Mouse (Mus musculus) layer of hippocampus, adult 9-11 months (tissue): ENCODE data around the gene Laptm4a.

Source experiments
- DNase-seq: peaks from one replicate; pipeline ENCODE4 v3.0.0; 2022

Gene Laptm4a

DNA sequence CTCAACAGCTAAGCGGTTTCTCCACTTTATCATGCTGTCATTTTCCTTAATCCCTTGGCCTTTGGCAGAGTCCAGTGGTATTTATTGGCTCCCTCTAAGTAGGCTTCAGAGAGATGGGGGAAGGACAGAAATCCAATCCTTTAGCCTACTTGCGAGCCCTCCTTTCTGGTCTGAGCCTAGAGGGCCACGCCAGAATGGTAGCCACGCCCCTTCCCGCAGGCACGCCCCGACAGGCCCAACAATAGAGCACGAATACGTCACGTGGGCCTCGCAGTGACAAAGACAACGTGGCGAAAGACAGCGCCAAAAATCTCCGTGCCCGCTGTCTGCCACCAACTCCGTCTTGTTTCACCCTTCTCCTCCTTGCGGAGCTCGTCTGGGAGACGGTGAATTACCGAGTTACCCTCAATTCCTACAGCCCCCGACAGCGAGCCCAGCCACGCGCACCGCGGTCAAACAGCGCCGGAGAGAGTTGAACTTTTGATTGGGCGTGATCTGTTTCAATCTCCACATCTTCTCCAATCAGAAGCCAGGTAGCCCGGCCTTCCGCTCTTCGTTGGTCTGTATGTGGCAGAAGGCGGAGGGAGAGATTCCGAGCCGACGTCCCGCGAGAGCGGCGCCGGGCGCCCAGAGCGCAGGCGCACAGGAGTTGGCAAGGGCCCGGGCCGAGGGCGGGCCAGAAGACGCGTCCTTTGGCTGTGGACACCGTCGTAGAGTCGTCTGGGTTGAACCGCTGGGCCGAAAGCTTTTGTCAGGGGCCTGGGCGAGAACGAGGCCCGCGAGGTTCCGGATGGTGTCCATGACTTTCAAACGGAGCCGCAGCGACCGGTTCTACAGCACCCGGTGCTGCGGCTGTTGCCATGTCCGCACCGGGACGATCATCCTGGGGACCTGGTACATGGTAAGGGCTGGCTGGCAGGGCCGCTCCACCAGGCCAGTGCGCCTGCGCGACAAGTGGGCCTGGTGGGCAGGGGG is at the start of gene Laptm4a:
Laptm4a (plus strand) TSS at position 271 of the 975 bp plus-strand sequence.
- peak; percentile 99 for DNase-seq

DNA sequence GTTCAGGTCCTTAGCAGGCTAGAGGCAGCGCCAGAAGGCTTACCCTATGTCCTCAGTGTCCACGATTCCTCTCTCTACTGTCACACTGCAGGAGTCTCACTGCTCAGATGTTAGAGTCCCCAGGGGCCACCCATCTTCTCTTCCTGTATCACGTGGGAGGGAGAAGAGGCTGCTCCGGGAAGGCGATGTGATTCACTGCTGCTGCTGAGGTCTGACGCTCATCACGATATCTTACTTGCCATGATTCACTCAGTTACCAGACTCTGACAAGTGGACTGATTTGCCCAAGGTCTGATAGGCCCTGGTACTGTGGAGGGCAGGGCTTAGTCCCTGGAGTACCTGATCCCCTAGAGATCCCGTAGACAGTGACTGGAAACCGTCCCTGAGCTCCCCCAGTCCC is 45.9 kb upstream of the Laptm4a start:
- no peak for DNase-seq

DNA sequence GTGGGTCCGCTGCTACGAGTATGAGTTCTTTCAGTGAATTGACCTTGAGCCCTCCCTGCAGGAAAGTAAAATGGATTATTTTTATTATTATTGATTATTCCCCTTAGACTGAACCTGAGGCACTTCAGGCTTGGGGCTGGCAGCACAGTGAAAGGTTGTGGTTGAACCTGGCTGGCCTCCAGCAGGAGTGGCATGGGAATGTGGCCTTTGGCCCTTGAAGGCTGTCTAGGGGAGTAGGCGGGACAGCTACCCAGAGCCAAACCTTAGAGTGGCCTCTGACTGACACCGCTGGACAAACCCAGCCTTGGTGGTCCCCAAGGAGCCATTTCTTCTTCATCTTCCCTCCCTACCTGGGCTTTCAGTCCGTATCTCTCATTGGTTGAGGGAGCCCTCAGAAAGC is 44.6 kb upstream of the Laptm4a start:
- DNase-seq: no peak

DNA sequence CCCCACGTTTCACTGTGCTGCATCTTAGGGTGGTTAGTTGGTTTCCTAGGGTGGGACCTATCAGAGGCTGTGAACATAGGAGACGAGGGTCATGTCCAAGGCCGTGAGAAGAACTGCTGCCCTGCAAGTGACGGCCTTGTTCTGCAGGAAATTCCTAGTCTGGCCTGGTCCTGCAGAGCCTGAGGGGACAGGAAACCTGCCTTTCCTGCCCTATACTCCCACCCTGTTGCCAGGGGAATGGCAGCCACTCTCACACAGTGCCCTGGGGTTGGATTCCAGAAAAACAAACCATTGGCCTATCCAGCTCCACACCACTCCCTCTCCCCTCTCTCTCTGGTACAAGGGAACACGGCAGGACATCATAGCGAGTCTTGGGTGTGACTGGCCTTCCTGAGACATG is 44.1 kb upstream of the Laptm4a start:
- no peak for DNase-seq

DNA sequence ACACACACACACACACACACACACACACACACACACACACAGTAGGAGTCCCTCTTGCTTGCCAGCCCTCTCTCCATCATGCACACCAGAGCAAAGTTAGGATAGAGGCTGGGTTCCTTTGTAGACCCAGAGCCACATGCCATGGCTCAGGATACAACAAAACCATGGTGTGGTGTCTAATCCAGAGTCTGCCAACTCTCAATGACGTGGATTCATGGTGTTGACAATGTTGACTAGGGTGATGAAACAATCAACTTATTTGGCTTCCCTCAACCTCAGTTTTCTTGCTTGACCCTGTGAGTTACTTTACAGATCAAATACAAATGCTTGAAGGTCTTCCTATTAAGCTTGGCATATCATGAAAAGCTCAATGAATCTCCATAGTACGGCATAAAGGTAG is 42.7 kb upstream of the Laptm4a start:
- no peak for DNase-seq

DNA sequence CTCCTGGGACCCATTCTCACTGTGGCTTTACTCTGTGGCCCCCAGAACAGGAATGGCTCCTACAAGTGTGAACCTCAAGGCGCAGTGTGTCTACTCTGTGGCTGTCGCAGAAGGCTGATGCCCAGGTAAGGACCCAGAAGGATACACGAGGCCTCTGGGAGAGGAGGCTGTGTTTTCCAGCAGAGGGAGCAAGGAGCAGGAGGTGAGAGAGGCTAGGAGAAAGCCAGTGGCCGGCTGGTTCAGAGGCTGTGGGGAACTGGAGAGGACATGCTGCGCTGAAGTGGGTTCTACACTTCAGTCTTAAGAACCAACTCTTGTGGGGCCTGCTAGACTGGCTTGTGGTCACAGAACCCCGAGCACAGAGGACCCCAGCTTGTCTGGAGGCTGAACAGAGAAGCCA is 42.1 kb upstream of the Laptm4a start:
- DNase-seq: no peak

DNA sequence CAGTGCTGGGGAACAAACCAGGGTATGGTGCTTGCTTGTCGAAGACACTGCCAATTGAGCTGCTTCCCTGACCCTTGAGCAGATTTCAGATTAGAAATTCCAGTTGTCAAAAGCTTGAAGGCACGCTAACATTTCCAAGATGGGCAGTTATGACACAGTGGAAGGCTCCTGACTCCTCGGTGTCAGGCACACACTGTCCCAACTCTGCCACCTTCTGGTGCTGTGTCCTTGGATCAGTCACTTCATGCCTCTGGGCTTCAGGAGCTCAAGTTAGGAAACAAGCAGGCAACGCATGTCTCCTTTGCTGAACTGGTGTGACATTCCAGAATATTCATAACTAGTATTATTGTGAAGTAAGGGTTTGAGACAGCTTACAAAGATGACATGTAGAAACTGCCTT is 39.7 kb upstream of the Laptm4a start:
- DNase-seq: no peak

DNA sequence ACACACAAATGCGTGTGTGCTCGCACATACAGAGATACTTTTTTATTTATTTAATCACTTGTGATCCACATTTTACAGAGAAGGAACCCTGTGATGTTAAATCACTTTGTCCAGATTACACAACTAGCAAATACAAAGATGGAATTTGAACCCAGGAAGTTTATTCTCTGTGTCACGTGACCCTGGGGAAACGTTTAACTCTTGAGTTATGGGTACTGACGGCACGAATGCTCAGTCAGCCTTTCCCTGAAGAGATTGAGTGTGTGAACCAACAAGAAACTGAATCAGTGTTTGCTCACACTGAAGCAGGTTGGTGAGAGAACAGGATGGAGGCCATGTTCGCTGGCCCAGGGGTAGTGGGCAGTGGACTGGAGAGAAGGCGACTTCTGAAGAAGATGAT is 39.1 kb upstream of the Laptm4a start:
- DNase-seq: no peak

DNA sequence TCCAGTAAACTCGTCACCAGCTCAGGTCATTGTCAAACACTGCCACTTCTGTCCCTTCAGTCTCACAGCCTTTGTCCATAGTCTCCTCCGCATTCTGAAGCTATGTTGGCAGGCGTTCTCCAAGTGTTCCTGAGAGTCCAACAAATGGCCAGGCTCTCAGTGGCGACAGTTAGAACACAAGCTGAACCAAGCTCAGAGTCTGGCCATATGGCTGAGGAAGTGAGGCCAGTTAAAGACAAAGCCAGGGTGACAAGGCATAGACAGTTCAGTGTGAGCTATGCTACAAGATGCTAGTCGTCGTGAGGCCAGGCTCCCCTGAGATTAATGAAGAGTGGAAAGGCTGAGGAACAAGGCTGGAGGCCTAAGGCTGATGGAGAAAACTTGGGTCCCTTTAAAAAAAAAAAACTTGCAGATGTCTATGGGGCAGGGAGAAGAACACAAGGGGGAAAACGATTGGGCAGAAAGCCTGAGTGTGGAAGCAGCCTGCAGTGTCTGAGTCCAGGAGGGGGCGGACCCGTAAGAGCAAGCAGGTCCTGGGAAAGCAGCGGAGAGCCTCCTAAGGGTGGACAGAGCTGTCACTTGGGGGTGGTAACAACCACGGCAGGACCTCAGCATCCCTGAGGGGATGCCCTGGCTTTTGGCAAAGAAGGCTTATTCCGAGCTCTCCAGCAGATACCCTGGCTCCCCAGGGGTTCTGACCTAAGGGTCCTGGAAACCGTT is 36.9 kb upstream of the Laptm4a start:
- no peak for DNase-seq

DNA sequence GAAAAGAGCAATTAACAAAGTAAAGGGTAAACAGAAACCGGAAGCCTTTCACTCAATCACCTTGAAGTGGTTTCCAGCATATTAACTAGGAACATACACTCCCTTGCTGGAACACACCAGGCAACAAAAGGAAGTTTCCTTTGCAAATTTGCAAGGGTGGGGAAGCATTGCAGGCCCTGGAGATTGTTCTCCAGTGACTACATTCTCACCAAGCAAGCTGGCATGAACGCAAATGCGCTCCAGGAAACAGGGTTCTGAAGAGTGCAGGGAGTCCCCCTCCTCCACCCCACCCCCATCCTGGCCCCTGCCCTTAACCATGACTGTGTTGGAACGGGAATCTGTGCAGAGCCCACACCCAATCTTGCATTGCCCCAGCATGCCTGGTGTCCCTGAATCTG is 36.3 kb upstream of the Laptm4a start:
- DNase-seq: no peak

DNA sequence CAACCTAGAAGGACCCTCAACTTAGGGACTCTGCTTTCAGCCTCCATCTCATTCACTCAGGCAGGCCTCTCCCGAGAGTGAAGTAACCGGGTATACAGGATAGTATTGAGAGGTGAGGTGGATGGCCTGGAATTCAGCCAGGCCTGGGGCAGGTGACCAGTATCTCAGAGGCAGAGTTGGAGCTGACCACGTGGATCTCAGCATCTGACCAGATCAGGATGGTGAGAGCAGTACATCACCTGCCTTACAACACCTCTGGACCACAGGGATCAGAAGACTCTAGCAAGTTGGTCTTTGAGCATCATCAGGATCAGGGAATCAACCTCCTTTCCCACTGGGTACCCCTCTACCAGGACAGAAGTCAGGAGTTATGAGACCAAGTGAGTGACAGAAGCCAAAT is 35.5 kb upstream of the Laptm4a start:
- DNase-seq: no peak

DNA sequence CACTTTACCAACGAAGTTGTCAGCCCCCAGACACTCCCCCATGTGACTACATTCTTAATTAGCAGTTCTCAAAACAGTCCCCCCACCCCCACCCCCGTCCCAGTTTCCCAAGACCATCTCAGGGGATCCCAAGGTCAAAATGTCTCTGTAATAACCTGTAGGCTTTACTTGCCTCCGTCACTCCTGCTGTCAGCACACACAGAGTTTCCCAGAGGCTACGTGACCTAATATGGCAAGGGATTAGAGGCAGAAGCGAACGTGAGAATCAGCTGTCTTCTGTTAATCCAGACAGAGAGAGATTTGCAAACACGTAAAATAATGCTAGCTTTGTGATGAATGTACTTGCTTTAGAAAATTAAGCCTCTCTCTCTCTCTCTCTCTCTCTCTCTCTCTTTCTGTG is 33.0 kb upstream of the Laptm4a start:
- DNase-seq: no peak

DNA sequence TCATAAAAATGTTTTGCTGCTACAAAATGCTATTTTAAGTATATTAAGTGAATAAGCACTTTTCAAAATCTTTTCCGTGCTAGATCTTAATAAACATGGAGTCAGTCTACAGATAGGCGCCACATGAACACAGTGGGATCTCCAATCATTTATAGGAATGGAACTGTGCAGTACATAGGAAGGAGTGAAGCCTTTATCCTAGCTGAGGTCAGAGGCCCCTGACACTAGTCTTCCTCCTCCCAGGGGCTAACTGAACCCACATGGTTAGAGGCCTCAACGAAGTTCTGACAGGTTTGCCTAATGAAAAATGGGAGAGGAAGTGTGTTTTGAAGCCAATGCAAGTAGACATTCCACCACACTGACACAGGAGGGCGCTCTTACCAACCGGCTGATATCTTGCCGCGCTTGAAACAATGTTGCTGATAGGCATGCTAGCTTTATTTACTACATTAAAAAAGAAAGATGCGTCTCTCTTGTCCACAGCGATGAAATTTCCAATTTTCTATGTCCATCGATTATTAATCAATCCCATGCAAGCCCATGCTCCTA is 32.3 kb upstream of the Laptm4a start:
- DNase-seq: peak; percentile 19

DNA sequence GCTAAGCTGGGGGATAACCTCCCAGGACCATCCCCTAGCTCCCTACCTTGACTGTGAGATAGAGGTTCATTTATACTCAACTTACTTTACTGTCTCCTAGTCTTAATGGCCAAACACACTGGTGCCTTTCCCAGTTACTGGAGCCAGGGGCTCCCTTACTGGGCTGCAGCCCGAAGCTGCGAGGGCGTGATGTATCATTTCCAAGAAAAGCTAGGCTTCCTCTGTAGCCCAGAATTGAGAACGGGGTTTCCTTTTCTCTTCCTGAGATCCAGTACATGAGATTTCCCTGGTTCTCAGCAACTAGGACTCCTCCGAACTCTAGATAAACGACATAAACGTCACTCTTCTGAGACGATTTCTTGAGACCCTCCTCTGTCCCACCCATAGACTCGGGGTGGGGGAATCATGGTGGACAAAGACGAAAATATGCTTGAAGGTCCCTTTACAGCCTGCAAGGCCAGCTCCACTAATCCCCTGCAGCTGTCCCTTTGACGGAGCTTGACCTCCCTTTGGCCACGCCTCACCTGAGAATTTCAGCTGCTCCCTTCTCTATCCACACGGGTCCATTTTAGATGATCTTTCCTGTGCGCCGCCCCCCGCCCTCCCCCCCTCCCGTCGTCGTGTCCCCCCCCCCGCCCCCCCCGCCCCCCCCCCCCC is 28.5 kb upstream of the Laptm4a start:
- DNase-seq: no peak

DNA sequence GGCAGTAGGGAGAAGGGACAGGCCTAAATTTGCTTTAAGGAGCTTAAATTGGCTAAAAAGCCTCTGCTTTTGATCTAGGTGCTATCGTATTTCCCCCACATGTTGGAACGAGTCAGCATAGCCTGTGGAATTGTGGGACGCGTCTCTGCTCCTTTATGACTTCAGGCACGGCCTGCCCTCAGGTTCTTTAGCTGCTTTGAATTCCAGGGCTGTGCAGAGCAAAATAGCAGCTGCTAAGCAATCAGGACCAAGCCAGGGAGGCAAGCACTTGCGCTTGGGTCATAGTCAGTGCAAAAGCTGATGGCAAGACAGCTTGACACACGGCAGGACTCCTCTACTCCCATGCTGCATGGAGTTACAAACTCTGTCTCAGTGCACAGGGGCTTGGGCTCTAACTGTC is 24.3 kb upstream of the Laptm4a start:
- DNase-seq: no peak

DNA sequence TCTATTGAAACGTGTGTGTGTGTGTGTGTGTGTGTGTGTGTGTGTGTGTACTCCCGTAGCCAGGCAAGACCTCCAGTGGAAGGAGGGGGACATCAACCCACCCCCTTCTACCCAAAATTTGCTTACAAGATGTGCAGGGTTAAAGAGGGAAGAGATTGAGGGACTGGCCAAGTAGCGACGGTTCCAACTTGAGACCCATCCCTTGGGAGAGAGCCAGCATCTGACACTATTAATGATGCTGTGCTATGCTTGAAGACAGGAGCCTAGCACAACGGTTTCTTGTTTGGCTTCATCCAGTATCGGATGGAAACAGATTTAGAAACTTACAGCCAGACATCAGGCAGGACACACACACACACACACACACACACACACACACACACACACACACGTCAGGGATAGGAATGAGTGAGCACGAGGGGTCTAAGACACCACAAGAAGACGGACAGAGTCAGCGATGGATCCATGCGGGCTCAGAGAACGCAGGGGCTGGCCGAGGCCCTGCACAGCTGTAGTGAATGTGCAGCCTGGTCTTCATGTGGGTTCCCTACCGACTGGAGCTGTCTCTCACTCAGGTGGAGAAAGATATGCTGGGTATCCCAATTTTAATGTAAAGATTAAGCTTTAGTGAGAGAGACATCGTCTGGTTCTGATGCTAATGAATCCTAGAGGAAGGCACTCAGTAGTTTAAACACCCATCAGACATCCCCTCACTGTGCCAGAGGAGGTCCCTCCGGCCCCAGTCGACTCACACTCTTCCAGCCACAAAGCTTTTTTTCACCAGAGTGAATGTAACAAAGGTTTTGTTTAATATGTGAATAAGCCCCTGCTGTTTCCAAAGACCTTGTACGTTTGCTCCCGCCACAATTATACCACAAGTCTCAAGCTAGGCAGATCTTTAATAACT is 22.3 kb upstream of the Laptm4a start:
- no peak for DNase-seq

DNA sequence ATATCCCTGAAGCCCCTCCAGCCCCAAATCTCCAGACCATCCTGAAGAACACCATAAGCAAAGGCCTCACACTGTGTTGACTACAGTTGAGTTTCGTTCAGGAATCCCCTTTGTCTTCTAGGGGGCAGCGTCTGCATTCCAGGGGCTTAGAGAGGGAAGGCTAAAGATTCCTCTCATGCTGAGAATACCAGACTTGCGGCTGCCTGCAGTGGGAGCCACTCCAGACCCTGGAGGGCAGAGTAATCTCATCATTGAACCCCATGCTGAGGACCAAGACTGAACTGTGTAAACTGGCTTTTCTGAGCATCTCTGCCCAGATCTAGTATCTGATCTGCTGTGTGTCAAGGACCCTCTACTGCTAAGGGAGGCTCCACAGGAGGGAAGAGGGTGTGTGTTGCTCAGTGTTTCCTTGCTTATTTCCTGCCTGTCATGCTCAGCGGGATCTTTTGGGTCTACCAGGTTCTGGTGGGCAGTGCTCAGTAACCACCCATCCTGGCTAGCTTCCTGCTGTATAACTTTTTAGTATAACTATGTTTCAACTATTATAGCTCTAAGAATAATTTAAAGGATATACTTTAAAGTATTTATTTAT is 21.3 kb upstream of the Laptm4a start:
- DNase-seq: no peak

DNA sequence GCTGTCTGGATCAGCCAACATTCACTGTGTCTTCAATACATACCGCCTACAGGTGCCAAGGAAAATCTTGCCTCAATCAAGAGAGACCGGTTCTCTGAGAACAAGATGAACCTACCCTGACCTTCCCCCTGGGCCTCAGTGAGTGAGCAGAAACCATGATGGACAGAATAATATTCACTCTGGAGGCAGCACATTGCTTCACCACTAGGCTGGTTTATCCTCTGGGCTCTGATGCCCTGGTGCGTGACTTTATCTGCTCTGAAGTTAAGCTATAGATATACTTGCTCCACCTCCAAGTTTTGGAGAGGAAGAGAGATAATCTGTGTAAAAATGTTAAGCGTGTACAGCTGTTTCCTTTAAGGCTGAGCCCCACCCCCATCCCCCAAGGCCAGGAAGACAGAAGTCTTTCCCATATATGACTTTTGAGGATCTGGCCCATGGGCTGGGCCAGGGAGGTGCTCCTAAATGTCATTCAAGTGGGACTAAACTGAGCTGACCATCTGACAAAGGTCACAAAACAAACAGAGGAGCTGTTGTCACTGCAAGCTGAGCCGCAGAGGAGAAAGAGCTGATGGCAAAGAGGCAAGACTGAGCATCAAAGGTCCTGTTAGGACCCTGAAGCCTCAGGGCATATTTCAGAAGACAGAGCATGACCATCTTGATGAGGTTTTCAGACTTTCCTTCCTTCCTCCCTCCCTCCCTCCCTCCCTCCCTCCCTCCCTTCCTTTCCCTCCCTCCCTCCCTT is 20.4 kb upstream of the Laptm4a start:
- no peak for DNase-seq

DNA sequence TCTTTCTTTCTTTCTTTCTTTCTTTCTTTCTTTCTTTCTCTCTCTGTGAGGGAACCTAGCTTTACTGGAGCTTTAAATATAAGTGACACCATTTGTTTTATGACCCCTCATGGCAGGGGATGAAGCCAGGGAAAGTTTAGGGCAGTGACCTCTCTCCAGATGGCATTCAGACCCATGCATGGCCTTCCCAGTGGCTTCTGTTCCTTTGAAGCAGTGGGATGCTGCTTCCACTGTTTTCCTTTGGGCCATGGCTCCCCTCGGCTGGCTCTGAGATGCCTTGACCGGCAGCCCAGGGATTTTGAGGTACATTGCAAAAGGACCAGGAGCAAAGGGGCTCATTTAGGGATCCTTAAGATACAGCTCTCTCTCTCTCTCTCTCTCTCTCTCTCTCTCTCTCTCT is 19.5 kb upstream of the Laptm4a start:
- no peak for DNase-seq

DNA sequence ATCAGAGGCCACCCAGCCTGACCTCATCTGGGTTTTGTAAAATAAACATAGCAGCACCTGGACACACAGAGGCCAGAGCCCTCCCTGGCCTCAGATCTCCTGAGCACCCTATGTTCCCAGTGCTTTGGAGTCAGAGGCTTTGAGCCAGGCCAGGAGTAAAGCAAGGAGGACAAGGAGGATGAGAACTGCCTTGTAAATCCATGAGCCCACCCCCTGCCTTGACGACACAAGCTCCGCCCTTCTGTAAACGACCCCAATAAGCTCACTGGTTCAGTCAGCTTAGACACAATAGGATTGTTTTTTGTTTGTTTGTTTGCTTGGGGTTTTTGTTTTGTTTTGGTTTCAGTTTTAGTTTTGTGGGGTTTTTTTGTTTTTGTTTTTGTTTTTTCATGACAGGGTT is 19.0 kb upstream of the Laptm4a start:
- no peak for DNase-seq
